Mouse (Mus musculus) ES-E14 (cell line): ENCODE results near the gene Hsd11b2.

Source experiments
- MAFK ChIP-seq: IDR thresholded peaks from 2 replicates; pipeline ENCODE4 v1.6.1; 2014; ENCODE audit warnings: mild to moderate bottlenecking, low read depth, low read length, inconsistent platforms; ENCODE audit not compliant: insufficient read depth
- ZNF384 ChIP-seq: IDR thresholded peaks from 2 replicates; pipeline ENCODE4 v1.6.1; 2012; ENCODE audit warnings: low read depth, low read length, inconsistent platforms

GRCm38 (mm10) chr8:105508758-105509157 is 9.8 kb upstream of the Hsd11b2 start:
- TF ChIP-seq MAFK (no peak), ZNF384 (no peak)
